Mouse (Mus musculus) natural killer cell, adult 2 months (primary cell): ENCODE data around the gene Casz1.

Experiments
- DNase-seq, 2 experiments: peaks; one replicate each; pipeline ENCODE4 v3.0.0; 2022; ENCODE audit warnings: low spot score in 2 of 2

Gene Casz1

DNA sequence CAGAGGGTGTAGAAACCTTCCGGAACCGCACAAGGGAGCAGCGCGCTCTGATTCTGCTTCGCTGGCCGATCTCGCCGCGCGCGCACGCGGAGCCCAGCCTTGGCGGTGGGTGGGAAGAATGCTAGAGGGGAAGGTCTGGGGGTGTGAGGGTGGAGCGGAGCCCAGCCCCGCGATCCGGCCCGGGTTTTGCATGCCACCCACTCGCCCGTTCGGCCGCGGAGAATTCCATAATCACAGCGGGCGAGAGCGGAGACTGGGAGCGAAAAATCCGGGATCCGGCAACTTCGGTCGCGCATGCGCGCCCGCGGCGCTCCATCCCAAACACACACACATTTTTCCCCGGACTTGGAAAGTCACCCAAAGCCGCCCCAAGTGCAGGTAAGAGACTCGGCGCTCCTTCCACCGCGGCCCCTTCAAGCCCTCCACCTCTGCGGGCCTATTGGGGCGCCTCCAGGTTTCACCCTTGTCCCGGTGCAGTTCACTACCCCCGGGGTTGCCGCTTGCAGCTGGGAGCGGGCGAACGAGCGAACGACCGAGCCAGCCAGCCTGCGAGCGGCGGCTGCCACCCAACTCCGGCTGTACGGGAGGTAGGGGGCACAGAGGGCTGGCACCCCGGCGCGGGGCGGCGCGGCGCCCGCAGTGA, at the start of gene Casz1:
Casz1 (plus strand) TSS at position 293 of the 643 bp plus-strand sequence.
- no peak for DNase-seq

DNA sequence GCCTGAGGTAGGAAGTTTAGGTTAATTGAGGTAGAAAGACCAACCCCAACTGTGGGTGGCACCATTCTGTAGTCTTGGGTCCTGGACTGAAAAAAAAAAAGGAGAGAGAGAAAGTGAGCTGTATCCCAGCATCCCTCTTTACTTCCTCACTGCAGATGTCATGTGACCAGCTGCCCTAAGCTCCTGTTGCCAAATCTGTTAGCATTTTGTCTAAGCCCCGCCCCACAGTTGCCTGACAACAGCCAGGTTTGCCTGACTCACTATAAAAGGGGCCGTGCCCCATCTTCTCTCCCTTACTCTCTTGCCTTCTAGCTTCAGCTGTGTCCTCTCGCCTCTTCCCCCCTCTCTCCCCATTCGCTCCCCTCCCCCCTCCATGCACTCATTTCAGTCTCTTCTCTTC, 45.4 kb upstream of the Casz1 start:
- no peak for DNase-seq

- no peak for DNase-seq
Observed at GRCm38 (mm10) chr4:148760152-148760551, 44.1 kb upstream of the Casz1 start.

DNA sequence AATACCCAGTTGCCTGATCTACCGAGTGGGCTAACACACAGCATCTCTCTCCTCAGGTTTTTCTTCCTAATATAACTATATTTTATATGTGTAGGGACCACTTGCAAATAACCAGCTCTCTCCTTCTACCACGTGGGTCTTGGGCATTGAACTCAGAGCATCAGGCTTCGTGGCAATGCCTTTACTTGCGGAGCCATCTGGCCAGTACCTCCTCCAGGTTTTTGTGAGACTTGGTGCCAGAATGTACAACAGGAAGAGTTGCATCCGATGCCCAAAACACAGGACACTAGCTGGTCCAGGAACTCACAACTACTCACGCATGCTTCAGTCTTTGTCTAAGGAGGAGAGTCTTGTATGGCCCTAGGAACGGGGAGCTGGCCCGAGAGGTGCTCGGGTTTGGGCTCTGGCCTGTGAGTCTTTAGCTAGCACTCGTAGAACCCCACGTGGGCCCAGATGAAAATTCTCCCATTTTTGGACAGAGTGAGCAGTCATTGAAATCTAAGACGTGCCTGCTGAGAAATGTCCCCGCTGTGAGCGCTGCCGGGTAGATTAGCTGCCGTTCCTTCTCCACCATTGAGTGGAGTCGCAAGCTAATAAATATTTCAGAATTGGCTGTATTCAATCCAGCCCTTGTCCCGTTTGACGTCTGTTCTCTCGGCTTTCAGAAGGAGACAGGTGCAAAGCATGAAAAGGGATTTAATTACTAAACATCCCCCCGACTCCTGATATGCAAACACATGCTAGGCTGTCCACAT, 38.0 kb upstream of the Casz1 start:
- DNase-seq: no peak

DNA sequence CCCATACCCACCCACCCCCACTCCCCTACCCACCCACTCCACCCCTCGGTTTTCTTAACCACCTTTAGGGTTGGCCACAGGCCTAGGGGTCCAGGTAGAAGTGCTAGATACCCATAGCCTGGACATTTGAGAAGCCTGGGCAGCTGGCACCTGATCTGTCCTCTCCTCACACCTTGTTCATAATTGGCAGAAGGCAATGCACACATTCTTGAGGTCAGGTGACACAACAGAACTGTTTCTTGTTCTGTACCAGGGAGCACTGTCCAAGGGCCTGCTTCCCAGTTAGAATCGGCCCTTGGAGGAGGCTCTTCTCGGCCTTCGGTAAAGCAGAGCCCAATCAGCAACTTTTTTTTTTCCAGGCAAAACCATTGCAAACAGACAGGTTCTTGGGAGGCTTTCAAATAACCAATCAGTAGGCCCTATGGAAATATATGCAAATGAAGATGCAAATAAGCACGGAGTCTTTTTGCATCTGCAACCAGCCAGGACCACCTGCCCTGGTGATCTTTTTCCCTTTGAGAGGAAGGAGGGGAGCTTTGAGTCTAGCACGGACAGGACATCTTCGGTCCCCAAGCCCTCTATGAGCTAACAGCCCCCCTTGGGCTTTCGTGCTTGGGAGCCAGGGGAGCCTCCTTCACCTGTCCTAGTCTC, 36.4 kb upstream of the Casz1 start:
- no peak for DNase-seq

- no peak for DNase-seq
Observed at GRCm38 (mm10) chr4:148768649-148769048, 35.6 kb upstream of the Casz1 start.

DNA sequence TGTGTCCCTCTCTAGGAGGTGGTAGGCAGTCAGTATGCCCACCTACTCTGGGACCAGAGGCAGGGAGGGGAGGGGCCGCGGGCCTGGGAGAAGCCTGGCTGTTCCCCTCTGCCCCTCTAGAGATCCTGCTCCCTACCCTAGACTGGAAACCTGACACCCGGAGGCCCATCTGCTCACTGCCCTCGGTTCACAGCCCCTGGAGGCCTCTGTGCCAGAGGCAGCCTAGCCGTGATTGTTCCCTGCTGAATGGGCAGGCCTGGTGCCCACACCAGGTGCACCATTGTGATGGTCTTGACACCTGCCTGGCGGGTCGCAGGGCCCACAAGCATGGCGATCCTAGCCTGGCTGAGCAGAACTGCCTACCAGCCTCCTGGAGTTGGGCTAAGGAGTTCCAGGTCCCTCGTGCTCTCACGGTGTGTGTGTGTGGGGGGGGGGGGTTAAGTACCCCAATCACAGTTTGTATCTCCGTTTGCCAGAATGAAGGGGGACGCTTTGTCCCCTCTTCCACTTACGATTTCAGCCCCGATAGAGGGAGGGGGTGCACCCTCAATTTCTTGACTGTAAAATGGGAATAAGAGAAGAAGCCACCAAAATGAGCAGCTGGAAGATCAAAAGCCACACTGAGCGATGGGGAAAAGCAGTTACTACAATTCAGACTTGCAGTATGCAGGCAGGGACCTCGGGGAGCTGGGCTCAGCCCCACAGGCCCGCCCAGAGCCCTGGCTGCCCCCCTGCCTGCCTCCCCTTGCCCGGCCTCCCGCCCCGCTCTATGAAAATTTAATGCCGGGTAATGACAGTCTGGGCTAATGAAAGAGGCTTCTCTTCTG, 33.4 kb upstream of the Casz1 start:
- DNase-seq: no peak

DNA sequence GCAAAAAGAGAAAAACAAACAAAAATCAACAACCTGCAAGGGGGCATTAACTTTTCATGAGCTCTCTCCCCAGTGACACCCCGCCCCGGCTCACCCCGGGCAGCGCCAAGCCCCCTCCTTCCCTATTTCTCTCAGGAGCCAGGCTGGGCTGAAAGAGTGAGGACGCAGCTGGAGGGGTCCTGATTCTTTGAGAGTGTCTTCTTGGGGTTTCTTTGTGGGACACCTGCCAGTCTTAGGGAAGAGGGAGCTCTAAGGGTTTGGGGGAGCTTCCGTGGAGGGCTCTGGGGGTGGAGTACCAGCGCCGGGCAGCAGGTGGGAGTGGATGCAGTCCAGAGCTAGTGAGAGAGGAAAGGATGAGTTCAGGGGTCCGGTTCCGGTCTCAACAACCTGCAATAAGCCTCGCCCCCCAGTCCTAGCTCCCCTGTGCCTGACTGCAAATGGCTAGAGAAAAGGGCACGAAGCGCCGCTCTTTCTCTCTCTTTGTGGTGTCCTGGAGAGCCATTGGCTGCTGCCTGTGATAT, 32.8 kb upstream of the Casz1 start:
- no peak for DNase-seq

- no peak for DNase-seq
Observed at GRCm38 (mm10) chr4:148772658-148773057, 31.6 kb upstream of the Casz1 start.

DNA sequence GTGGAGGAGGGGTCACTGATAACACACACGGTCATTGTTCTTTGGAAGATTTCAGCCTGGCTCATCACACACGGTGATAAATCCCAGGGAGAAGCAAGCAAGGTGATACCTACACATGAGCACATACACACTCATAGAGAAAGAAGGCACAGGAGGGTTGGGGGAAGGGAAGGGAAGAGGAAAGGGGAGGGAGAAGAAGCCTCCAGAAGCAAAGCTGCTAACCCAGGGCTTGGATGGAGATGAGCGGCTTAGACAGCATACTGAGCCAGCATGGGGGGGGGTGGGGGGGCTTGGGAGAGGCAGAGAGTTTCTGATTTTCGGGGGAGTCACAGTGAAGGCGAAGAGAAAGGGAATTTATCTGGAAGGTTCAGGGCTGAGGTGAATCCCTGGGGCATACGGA, 30.2 kb upstream of the Casz1 start:
- DNase-seq: no peak

GRCm38 (mm10) chr4:148775476-148776269, 28.6 kb upstream of the Casz1 start:
- no peak for DNase-seq

DNA sequence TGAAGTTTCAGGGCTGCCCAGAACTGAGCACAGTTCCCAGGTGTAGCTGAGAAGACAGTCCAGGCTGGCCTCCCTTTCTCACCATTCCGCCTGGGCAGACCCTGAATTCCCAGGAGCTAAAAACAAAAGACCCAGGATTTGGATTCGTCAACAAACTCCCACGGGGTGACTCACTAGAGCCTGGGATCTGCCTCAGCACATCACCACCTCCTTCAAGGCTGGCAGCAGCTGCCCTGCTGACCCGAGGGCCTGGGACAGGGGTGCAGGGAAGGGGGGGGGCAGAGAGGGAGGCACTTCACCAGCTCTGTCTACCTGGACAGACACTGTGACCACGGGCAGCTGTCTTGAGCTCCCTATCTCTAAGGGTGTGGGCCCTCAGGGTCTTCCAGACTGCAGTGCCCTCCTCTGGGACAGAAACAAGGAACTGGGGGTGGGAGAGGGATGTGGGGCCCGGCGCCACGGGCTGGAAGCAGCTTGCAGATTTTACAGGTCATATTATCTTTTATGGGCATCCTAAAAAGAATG, 24.1 kb upstream of the Casz1 start:
- no peak for DNase-seq

GRCm38 (mm10) chr4:148781516-148781915, 22.7 kb upstream of the Casz1 start:
- no peak for DNase-seq

- DNase-seq: no peak
Observed at GRCm38 (mm10) chr4:148782880-148783279, 21.3 kb upstream of the Casz1 start.

- no peak for DNase-seq
Observed at GRCm38 (mm10) chr4:148783760-148784159, 20.5 kb upstream of the Casz1 start.

DNA sequence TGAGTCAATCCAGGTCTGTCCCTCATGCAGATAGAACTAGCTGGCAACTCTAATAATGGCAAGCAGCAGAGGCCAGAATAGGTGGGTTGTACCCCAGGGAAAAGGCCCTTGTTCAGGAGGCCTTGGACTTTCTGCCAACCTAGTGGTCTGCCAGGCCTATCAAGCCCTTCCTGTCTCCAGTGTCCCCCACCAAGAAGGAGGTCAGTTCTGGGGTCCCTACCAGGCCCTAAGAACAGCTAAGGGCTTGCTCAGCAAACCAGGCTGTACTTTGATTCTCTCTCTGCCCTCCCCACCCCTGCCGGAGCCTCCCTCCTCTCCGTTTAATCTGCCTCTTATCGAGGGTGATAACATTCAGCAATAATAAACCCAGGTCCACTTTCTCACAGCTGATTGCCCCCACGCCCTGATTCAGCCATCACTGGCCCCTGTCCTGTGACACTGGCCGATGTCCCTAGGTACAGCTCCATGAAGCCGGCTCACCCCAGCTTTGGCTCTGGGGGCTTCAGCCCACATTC, 19.1 kb upstream of the Casz1 start:
- no peak for DNase-seq

DNA sequence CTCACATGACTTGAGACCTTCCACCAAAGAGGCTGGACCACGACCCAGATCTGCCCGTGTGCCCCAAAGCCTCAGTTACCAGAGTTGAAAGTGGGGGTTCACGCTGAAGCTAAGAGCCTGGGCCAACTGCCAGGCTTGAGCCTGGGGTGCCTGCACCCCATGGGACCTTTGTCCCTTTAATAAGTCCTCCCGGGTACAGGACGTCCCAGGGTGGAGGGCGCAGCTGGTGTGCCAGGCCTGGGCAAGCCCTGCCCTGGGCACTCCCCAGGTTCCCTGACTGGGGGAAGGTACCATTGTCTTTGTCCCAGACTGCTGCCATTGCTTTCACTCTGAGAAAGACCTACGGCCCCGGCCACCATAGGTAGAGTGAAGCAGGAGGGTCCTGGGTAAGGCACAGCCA, 18.2 kb upstream of the Casz1 start:
- no peak for DNase-seq

DNA sequence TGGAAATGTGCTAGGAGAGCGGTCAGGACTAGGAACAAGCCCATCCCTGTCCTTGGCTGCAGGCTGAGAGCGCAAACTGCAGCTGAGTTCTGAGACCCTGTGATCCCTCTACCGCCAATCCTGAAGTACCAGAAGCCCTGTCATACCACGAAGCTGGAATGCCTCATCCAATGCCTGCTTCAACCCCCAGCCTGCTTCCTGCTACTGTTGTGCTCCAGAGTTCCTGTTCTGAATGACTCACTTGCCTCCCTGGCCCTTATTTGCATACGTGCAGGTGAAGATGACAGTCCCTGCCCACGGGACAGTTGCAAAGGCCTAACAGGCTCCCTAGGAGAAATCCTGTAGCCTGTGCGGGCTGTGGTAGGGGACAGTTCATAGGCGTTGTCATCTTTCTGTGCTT, 13.3 kb upstream of the Casz1 start:
- no peak for DNase-seq

- DNase-seq: no peak
Observed at GRCm38 (mm10) chr4:148795038-148795437, 9.2 kb upstream of the Casz1 start.

GRCm38 (mm10) chr4:148797475-148798324, 6.5 kb upstream of the Casz1 start:
- no peak for DNase-seq
